Mouse (Mus musculus) megakaryocyte, embryonic 14.5 days (primary cell): ENCODE results near the gene Rp9. TPM values are rescaled to one million over a fixed set of nuclear protein-coding genes. Genes with fewer than 3 reads are reported as not detected.

Source experiments
- H3K27me3 ChIP-seq: replicated peaks from 2 replicates; pipeline ENCODE3; 2012; ENCODE audit warnings: inconsistent platforms
- H3K36me3 ChIP-seq: replicated peaks from 2 replicates; pipeline ENCODE3; 2012; ENCODE audit warnings: low read length, inconsistent platforms, mixed read lengths
- H3K4me1 ChIP-seq: 2 replicates; pipeline ENCODE4 v1.6.1; 2012; ENCODE audit warnings: inconsistent platforms
- H3K4me3 ChIP-seq: replicated peaks from 2 replicates; pipeline ENCODE3; 2012; ENCODE audit warnings: moderate library complexity, mild to moderate bottlenecking, inconsistent platforms
- H3K9me3 ChIP-seq: 2 replicates; pipeline ENCODE4 v1.6.1; 2012; ENCODE audit warnings: inconsistent platforms
- FLI1 ChIP-seq: IDR thresholded peaks from 2 replicates; pipeline ENCODE4 v1.6.1; 2012; ENCODE audit warnings: low read length, inconsistent platforms, mixed read lengths
- GATA1 ChIP-seq: IDR thresholded peaks from 3 replicates; pipeline ENCODE4 v1.6.1; 2012; ENCODE audit warnings: mixed read lengths, low read length, inconsistent platforms, borderline replicate concordance
- polyA plus RNA-seq: library from polyadenylated mRNA; stranded (reverse); fragments of >175 nt; gene quantifications from 2 replicates; pipeline ENCODE4 v1.2.3, GENCODE M21; 2012; ENCODE audit warnings: low replicate concordance; ENCODE audit not compliant: insufficient read depth

Gene Rp9
- polyA plus RNA-seq, 1 experiment: 44.5 TPM

DNA sequence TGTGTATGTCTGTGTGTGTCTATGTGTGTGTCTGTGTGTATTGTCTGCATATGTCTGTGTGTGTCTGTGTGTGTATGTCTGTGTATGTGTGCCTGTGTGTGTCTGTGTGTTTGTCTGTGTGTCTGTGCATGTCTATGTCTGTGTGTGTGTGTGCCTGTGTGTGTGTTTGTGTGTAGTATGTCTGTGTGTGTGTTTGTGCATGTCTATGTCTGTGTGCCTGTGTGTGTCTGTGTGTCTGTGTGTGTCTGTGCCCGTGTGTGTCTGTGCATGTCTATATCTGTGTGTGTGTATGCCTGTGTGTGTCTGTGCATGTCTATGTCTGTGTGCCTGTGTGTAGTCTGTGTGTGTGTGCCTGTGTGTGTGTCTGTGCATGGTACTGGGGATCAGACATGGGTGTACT lies 24.4 kb downstream of the Rp9 start:
- H3K4me3 ChIP-seq: no peak overlapping the region
- TF ChIP-seq GATA1 (no peak), FLI1 (no peak)
- no peaks in the 10 kb centered on the region; the same call in 1 of the 2 replicates for H3K4me1 ChIP-seq
- H3K27me3 ChIP-seq: no peaks in the 10 kb centered on the region
- peaks cover 45% of the 10 kb centered on the region for H3K36me3 ChIP-seq
- no peaks in the 10 kb centered on the region for H3K9me3 ChIP-seq

DNA sequence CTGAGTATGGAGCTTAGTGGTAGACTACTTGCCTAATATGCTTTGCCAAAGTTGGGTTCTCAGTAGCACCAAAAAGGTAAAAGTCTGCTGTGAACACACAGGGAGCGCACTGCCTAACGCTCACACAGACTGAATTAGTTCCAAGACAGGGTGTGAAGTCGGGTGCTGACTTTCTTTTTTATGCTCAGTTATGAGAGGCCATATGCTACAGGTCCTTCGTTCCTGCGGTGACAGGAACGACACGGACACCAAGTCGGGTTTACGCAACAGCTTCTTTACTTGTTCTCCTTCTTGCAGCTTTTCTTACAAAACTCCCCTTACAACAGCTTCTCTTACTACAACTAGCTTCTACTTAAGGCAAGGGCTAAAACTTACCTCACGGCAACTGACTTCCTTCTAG lies 26.4 kb downstream of the Rp9 start:
- Histone ChIP-seq H3K27me3 (no peaks in the 10 kb centered on the region), H3K36me3 (peaks cover 26% of the 10 kb centered on the region), H3K9me3 (no peaks in the 10 kb centered on the region), H3K4me3 (no peak overlapping the region), H3K4me1 (no peaks in the 10 kb centered on the region; the same call in 1 of the 2 replicates)
- TF ChIP-seq FLI1: no peak
- no peak for TF ChIP-seq GATA1

DNA sequence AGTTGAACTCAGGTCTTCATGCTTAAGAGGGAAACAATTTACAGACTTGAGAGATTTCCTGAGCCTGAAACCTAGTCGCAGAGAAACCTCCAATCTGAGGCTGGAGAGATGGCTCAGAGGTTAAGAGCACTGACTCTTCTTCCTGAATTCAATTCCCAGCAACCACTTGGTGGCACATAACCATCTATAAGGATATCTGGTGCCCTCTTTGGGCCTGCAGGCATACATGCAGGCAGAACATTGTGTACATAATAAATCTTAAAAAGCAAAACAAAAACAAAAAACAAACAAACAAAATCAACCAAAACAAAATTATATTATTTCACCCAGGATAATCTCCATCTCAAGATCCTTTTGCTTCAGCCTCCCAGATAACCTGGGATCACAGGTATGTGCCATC lies 30.7 kb downstream of the Rp9 start:
- no peaks in the 10 kb centered on the region for H3K36me3 ChIP-seq
- no peak overlapping the region for H3K4me3 ChIP-seq
- TF ChIP-seq FLI1 (no peak), GATA1 (no peak)
- H3K9me3 ChIP-seq: no peaks in the 10 kb centered on the region
- H3K4me1 ChIP-seq: no peaks in the 10 kb centered on the region
- no peaks in the 10 kb centered on the region for H3K27me3 ChIP-seq

DNA sequence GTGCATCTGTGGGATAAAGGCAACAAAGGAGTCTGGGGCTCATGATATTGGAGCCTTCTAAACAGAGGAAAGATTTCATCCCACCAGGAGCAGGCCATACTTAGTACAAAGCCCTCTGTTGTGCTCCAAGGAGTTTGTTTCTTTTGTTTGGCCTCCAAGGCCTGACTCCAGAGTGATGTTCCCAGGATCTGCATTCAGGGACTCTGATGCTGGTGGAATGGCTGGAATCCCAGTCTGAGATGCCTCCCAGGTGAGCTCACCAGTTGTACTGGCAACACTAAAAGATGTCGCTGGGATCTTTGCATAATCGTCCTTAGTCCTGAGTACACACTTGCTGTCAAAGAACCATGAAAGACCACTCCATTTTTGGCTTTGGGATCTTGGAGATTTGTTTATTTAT lies 35.4 kb downstream of the Rp9 start:
- peaks cover 8% of the 10 kb centered on the region for H3K9me3 ChIP-seq
- H3K27me3 ChIP-seq: no peaks in the 10 kb centered on the region
- H3K36me3 ChIP-seq: no peaks in the 10 kb centered on the region
- peaks cover 7% of the 10 kb centered on the region for H3K4me1 ChIP-seq
- H3K4me3 ChIP-seq: no peak overlapping the region
- TF ChIP-seq GATA1: no peak
- TF ChIP-seq FLI1: no peak

DNA sequence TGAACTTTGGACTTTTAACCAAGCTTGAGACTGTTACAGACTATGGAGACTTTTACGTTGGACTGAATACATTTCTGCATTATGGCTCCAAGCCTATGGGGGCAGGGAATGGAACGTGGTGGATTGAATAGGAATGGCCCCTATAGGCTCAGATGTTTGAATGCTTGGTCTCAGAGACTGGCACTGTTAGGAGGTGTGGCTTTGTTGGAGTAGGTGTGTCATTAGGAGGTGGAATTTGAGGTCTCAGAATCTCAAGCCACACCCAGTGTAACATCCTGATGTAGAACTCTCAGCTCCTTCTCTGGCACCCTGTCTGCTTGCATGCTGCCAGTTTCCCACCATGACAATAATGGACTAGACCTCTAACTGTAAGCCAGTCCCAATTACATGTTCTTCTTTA lies 36.3 kb downstream of the Rp9 start:
- H3K9me3 ChIP-seq: peaks cover 8% of the 10 kb centered on the region
- H3K36me3 ChIP-seq: no peaks in the 10 kb centered on the region
- H3K4me3 ChIP-seq: no peak overlapping the region
- H3K27me3 ChIP-seq: no peaks in the 10 kb centered on the region
- peaks cover 15% of the 10 kb centered on the region for H3K4me1 ChIP-seq
- no peak for TF ChIP-seq FLI1
- no peak for TF ChIP-seq GATA1

DNA sequence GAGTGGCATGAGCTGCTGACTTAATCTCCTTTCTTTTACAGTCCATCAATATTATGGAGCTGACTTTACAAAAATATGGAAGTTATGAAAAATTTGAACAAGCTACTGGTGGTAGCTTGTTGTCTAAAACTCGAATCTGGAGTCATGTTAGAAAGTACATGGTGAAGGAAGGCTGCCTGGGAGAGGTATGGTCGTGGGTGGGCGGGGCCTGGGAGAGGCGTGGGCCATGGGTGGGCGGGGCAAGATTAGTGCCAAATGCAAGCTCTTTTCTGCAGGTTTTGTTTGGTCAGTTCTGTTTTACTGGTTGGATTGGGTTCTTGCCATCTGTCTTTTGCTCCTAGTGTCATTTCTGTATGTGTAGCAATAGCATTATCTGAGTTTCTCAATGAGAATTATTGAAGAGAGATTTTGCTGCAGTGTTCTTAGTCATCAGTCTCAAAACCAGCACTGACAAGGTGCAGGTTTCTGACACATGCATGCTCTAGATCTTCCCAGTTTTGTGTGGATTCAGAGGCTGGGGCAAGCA lies 39.2 kb downstream of the Rp9 start:
- peaks cover 8% of the 10 kb centered on the region for H3K9me3 ChIP-seq
- H3K36me3 ChIP-seq: no peaks in the 10 kb centered on the region
- H3K4me3 ChIP-seq: no peak overlapping the region
- H3K27me3 ChIP-seq: no peaks in the 10 kb centered on the region
- peaks cover 16% of the 10 kb centered on the region for H3K4me1 ChIP-seq
- TF ChIP-seq GATA1 (no peak), FLI1 (no peak)

DNA sequence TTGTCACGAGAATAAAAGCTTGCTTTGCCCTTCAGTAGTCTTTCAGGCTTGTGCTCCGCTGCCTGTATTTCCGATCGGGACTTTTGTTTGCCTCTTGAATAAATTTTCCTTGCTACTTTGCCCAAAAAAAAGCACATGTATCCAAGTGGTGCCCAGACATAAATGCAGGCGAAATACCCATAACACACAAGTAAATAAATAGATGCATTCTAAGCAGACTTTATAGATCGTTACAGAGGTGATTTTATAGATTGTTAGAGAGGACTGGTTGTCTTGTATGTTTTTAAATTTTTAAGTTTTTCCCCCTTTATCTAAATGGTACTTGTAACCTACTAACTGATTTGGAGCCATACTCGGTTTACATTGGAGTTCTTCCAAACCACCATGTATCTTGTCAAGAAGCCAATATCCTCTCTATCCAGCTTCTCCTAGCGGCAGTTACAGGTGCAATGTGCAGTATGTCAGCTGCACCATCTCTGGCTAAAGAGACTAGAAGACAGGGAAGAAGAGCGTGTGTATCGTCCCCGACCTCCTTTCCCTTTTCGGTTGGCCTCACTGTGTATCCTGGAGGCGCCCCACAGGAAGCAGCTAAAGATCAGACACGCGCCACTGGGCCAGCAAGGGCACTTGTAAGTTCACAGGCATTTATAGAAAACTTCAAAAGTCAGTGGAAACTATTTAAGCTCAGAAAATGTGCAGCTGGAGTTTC lies 39.9 kb downstream of the Rp9 start:
- Histone ChIP-seq H3K36me3 (no peaks in the 10 kb centered on the region), H3K27me3 (no peaks in the 10 kb centered on the region), H3K9me3 (peaks cover 8% of the 10 kb centered on the region), H3K4me1 (peaks cover 16% of the 10 kb centered on the region), H3K4me3 (peak overlapping the region; percentile 69)
- TF ChIP-seq FLI1 (no peak), GATA1 (no peak)

DNA sequence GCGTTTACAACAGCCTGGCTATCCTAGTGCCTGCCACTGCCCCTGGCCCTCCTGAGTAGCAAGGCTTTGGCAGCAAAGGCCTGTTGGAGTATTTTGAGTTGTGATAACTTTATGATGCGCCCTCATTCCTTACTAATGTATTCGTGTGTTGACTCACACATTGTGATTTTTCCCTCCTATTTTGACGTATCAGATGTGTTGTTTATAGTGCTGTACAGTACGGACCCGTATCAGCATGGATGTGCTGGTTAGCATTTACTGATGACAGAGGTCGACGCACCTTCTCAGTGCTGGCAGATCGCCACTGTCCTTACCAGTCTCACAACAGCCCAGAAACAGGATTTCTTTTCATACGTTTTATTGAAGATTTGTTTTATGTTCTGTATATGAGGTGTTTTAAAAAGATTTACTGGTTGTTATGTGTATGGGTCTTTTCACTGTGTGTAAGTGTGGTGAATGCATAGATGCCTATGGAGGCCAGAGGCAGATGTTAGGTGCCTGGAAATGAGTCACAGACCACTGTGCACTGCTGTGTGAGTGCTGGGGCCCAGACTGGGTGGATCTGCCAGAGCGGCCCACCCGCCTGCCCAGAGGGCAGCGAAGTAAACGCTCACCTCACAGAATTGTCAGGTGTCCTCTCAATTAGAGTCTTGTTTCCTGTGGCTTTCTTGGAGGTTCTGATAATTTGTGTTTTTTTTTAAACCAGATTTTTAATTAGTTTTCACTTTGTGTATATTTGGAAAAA lies 40.7 kb downstream of the Rp9 start:
- H3K4me3 ChIP-seq: no peak overlapping the region
- peaks cover 8% of the 10 kb centered on the region for H3K9me3 ChIP-seq
- no peaks in the 10 kb centered on the region for H3K27me3 ChIP-seq
- H3K4me1 ChIP-seq: peaks cover 16% of the 10 kb centered on the region
- TF ChIP-seq GATA1 (no peak), FLI1 (no peak)
- H3K36me3 ChIP-seq: no peaks in the 10 kb centered on the region

DNA sequence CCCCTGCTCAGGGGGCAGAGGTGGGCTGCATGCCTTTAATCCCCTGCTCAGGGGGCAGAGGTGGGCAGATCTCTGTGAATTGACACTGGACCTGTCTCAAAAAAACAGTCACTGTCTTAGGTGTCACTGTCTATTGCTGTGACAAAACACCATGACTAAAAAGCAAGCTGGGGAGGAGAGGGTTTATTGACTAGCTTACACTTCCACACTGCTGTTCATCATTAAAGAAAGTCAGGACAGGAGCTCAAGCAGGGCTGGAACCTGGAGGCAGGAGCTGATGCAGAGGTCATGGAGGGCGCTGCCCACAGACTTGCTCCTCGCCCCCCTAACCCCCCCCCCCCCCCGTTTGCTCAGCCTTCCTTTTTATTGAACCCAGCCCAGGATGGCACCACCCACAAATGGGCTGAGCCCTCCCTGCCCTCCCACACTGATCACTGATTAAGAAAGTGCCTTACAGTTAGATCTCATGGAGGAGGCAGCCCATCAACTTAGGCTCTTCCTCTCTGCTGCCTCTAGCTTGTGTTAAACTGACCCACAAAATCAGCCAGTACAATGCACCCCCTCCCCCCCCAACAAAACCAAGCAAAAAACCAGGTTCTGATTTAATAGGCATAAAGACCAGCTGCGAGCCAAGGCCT lies 41.4 kb downstream of the Rp9 start:
- Histone ChIP-seq H3K9me3 (peaks cover 8% of the 10 kb centered on the region), H3K27me3 (no peaks in the 10 kb centered on the region), H3K4me1 (peaks cover 20% of the 10 kb centered on the region), H3K4me3 (no peak overlapping the region), H3K36me3 (no peaks in the 10 kb centered on the region)
- TF ChIP-seq GATA1 (no peak), FLI1 (no peak)

DNA sequence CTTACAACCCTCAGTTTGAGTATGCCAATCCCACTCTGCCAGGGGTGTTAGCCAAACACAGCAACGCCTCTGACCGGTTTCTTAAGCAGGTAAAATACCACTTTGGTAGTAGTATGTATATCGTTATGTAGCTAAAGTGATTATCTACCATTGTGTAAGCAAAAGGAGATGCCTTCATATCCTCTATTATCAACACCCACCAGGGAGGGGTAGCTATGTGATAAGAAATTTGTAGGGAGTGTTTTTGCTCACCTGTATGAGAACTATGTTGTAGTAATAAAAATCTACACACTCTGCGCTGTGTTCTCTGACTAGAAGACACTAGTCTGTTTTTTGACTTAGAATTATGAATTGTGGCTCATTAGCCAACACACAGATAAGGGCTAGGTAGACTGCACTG lies 44.8 kb downstream of the Rp9 start:
- Histone ChIP-seq H3K36me3 (no peaks in the 10 kb centered on the region), H3K4me3 (no peak overlapping the region), H3K4me1 (peaks cover 14% of the 10 kb centered on the region), H3K27me3 (no peaks in the 10 kb centered on the region), H3K9me3 (no peaks in the 10 kb centered on the region)
- TF ChIP-seq FLI1: no peak
- TF ChIP-seq GATA1: no peak
